Mouse (Mus musculus): ENCODE results near the gene Dcun1d2. TPM values are rescaled to one million over a fixed set of nuclear protein-coding genes. Genes with fewer than 3 reads are reported as not detected.

Dcun1d2 gene
- total and polyA plus RNA-seq, 3 experiments, result 13.2 to 14.9 (median 14.7) TPM

DNA sequence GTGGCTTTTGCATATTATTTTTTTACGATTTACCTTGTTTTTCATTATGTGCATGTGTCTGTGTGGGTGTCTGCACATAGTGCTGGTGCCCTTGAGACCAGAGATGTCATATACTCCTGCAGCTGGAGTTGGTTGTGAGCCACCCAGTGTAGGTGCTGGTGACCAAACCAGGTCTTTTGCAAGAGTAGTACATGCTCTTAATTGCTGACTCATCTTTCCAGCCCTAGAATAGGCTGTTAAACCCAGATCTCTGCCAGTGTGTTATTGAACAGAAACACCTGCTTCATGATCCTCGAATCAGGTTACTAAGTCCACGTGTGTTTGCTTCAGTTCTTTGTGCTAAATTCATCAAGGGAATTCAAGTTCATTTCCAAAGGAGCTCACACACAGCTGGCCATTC lies 27.0 kb upstream of the Dcun1d2 start:
- H3K9ac ChIP-seq (ENCODE audit: insufficient read depth, low read depth), result no peak overlapping the region
- in situ Hi-C loops (cut with MboI; ENCODE audit: low pct_ligation_motif_present, low pct_unique_long_range_greater_than_20kb, low sequenced_read_pairs) (no loop called here), dilution Hi-C loops (cut with MboI; ENCODE audit: extremely low pct_ligation_motif_present, extremely low pct_unique_long_range_greater_than_20kb, low sequenced_read_pairs) (no loop called here)
- no peak overlapping the region for H3K27ac ChIP-seq (ENCODE audit: insufficient read depth, low read depth)
- no peaks in the 10 kb centered on the region for H3K9me3 ChIP-seq (replicated peaks; ENCODE audit: low read length)
- TF ChIP-seq ZMIZ1 (IDR thresholded peaks at IDR 0.05; ENCODE audit: low read depth, low read length) (no peak), MAFK (IDR thresholded peaks at IDR 0.05; ENCODE audit: insufficient replicate concordance, low read length) (peak; percentile 65; the same call in 1 of the 2 replicates)
- peaks cover 7 to 53% of the 10 kb centered on the region in 2 experiments for H3K36me3 ChIP-seq (replicated peaks in 1 of 2; ENCODE audit: control insufficient read depth in 1 of 2, insufficient read depth in 1 of 2, low read length in 1 of 2)
- H3K4me3 ChIP-seq (replicated peaks in 1 of 3; ENCODE audit: low read depth in 2 of 3, low read length in 2 of 3, poor library complexity in 1 of 3), result no peak overlapping the region
- H3K27me3 ChIP-seq (replicated peaks), result no peaks in the 10 kb centered on the region
- DNase-seq (ENCODE audit: extremely low read depth), result no peak
- no peaks in the 10 kb centered on the region for H3K4me1 ChIP-seq (ENCODE audit: control insufficient read depth in 1 of 2, insufficient read depth in 2 of 2)
- H3K79me2 ChIP-seq (replicated peaks; ENCODE audit: control insufficient read depth, extremely low read depth, insufficient read depth, poor library complexity, severe bottlenecking), result no peaks in the 10 kb centered on the region
- no peak overlapping the region for H3K4me2 ChIP-seq (ENCODE audit: insufficient read depth, low read depth, poor library complexity, severe bottlenecking)

DNA sequence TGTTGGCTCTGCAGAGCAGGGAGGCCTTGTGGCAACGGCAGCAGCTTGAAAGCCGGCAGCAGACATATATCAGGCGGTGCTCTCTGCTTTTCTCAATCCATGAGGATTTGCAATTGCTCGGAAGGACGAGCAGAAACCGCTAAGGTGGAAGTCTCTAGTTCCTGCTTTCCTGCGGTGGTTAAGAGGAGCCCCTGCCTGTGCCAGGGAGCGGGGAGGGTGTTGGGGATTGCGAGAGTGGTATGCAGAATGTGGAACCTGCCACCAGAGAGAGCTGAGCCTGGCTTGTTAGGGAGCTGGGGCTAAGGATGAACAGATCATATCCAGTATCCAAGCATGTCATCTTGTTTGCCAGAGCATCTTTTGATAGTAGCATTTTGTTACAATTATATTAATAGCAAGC lies 19.0 kb upstream of the Dcun1d2 start:
- H3K9me3 ChIP-seq (replicated peaks; ENCODE audit: low read length), result peaks cover 2% of the 10 kb centered on the region
- no peaks in the 10 kb centered on the region for H3K79me2 ChIP-seq (replicated peaks; ENCODE audit: control insufficient read depth, extremely low read depth, insufficient read depth, poor library complexity, severe bottlenecking)
- H3K9ac ChIP-seq (ENCODE audit: insufficient read depth, low read depth), result no peak overlapping the region
- no peak overlapping the region for H3K27ac ChIP-seq (ENCODE audit: insufficient read depth, low read depth)
- H3K4me1 ChIP-seq (ENCODE audit: control insufficient read depth in 1 of 2, insufficient read depth in 2 of 2), result no peaks in the 10 kb centered on the region
- TF ChIP-seq NRF1 (IDR thresholded peaks at IDR 0.05; ENCODE audit: low read depth, low read length) (no peak), ELF1 (IDR thresholded peaks at IDR 0.05; ENCODE audit: low read depth, low read length) (no peak), CTCF (conservative IDR thresholded peaks at IDR 0.05 in 1 of 2, IDR thresholded peaks at IDR 0.05 in 1 of 2; ENCODE audit: low read depth in 2 of 2, low read length in 2 of 2) (no peak), JUND (conservative IDR thresholded peaks at IDR 0.05; ENCODE audit: low read depth, low read length) (no peak), ZNF384 (IDR thresholded peaks at IDR 0.05; ENCODE audit: low read depth, low read length) (no peak), NELFE (IDR thresholded peaks at IDR 0.05; ENCODE audit: low read depth, low read length) (no peak), KAT2A (IDR thresholded peaks at IDR 0.05; ENCODE audit: insufficient replicate concordance, low read length) (no peak), ZC3H11A (IDR thresholded peaks at IDR 0.05; ENCODE audit: low read depth, low read length) (no peak), TBP (conservative IDR thresholded peaks at IDR 0.05; ENCODE audit: low read depth, low read length) (no peak), MAX (IDR thresholded peaks at IDR 0.05; ENCODE audit: low read length) (no peak), ZMIZ1 (IDR thresholded peaks at IDR 0.05; ENCODE audit: low read depth, low read length) (no peak), BHLHE40 (IDR thresholded peaks at IDR 0.05; ENCODE audit: low read depth, low read length) (no peak), CHD2 (IDR thresholded peaks at IDR 0.05; ENCODE audit: low read length) (no peak), POLR2AphosphoS2 (IDR thresholded peaks at IDR 0.05; ENCODE audit: low read depth, low read length) (no peak), ZKSCAN1 (IDR thresholded peaks at IDR 0.05; ENCODE audit: borderline replicate concordance, low read depth, low read length) (no peak), ETS1 (conservative IDR thresholded peaks at IDR 0.05; ENCODE audit: low read depth, low read length) (no peak), SMC3 (IDR thresholded peaks at IDR 0.05; ENCODE audit: low read depth, low read length) (no peak), USF1 (IDR thresholded peaks at IDR 0.05; ENCODE audit: low read depth, low read length) (no peak), SIN3A (IDR thresholded peaks at IDR 0.05; ENCODE audit: low read length) (no peak)
- H3K36me3 ChIP-seq (replicated peaks in 1 of 2; ENCODE audit: control insufficient read depth in 1 of 2, insufficient read depth in 1 of 2, low read length in 1 of 2), result peaks cover 17 to 49% of the 10 kb centered on the region in 2 experiments
- dilution Hi-C loops (cut with MboI; ENCODE audit: extremely low pct_ligation_motif_present, extremely low pct_unique_long_range_greater_than_20kb, low sequenced_read_pairs), result no loop called here
- no peak overlapping the region for H3K4me2 ChIP-seq (ENCODE audit: insufficient read depth, low read depth, poor library complexity, severe bottlenecking)
- in situ Hi-C loops (cut with MboI; ENCODE audit: low pct_ligation_motif_present, low pct_unique_long_range_greater_than_20kb, low sequenced_read_pairs), result no loop called here
- DNase-seq (ENCODE audit: extremely low read depth), result no peak
- no peak overlapping the region for H3K4me3 ChIP-seq (replicated peaks in 1 of 3; ENCODE audit: low read depth in 2 of 3, low read length in 2 of 3, poor library complexity in 1 of 3)
- H3K27me3 ChIP-seq (replicated peaks), result no peaks in the 10 kb centered on the region
